Mouse (Mus musculus) embryonic fibroblast, embryonic 13.5 days (primary cell): ENCODE results near the gene Cmtm2a. TPM values are rescaled to one million over a fixed set of nuclear protein-coding genes. Genes with fewer than 3 reads are reported as not detected.
A peak's percentile ranks its signal among the peaks of the same experiment; 100 is the strongest.

Experiments
- H3K27ac ChIP-seq: 2 replicates; pipeline ENCODE4 v1.5.1; 2012; ENCODE audit warnings: low read length, control low read depth, inconsistent platforms; ENCODE audit not compliant: insufficient read depth
- H3K4me1 ChIP-seq: 2 replicates; pipeline ENCODE4 v1.6.1; 2011; ENCODE audit warnings: low read length; ENCODE audit not compliant: control insufficient read depth, insufficient read depth
- H3K4me3 ChIP-seq: 2 replicates; pipeline ENCODE4 v1.5.1; 2011; ENCODE audit warnings: mild to moderate bottlenecking, control low read depth, low read length; ENCODE audit not compliant: insufficient read depth
- CTCF ChIP-seq: IDR thresholded peaks from 2 replicates; pipeline ENCODE4 v1.5.1; 2011; ENCODE audit warnings: mild to moderate bottlenecking, control low read depth, low read length, moderate library complexity, borderline replicate concordance; ENCODE audit not compliant: insufficient read depth
- POLR2A ChIP-seq: IDR thresholded peaks from 2 replicates; pipeline ENCODE4 v1.6.1; 2011; ENCODE audit warnings: low read depth, mild to moderate bottlenecking, control low read depth, low read length, moderate library complexity
- polyA plus RNA-seq: library from polyadenylated mRNA; stranded (reverse); fragments of >200 nt; gene quantifications from 2 replicates; pipeline ENCODE4 v1.2.4, GENCODE M21; 2011; ENCODE audit warnings: low read depth; ENCODE audit not compliant: missing spikeins, insufficient read length

The Cmtm2a gene
- polyA plus RNA-seq, 1 experiment, result not detected

- TF ChIP-seq POLR2A (no peak), CTCF (no peak)
- Histone ChIP-seq H3K27ac (no peak overlapping the region), H3K4me3 (peak overlapping the region; percentile 81), H3K4me1 (no peaks in the 10 kb centered on the region)
These were observed 45.1 kb downstream of the Cmtm2a start for GRCm38 (mm10) chr8:104247908-104248275.

- Histone ChIP-seq H3K4me1 (no peaks in the 10 kb centered on the region), H3K4me3 (peak overlapping the region; percentile 81), H3K27ac (no peak overlapping the region)
- TF ChIP-seq CTCF (no peak), POLR2A (no peak)
These were observed 45.7 kb downstream of the Cmtm2a start for GRCm38 (mm10) chr8:104247054-104247907.

- TF ChIP-seq POLR2A, result no peak
- no peak for TF ChIP-seq CTCF
- H3K4me1 ChIP-seq, result no peaks in the 10 kb centered on the region
- H3K27ac ChIP-seq, result no peak overlapping the region
- H3K4me3 ChIP-seq, result no peak overlapping the region
These were observed 46.4 kb downstream of the Cmtm2a start for GRCm38 (mm10) chr8:104246621-104247020.

- TF ChIP-seq POLR2A (no peak), CTCF (no peak)
- H3K4me3 ChIP-seq, result no peak overlapping the region
- no peaks in the 10 kb centered on the region for H3K4me1 ChIP-seq
- no peak overlapping the region for H3K27ac ChIP-seq
These were observed 50.8 kb downstream of the Cmtm2a start for GRCm38 (mm10) chr8:104242038-104242644.

GRCm38 (mm10) chr8:104239418-104239861, 53.5 kb downstream of the Cmtm2a start:
- TF ChIP-seq POLR2A (no peak), CTCF (no peak)

GRCm38 (mm10) chr8:104234573-104234972, 58.4 kb downstream of the Cmtm2a start:
- Histone ChIP-seq H3K4me1 (no peaks in the 10 kb centered on the region), H3K4me3 (no peak overlapping the region), H3K27ac (no peak overlapping the region)
- peak; percentile 59; the same call in 1 of the 2 replicates for TF ChIP-seq CTCF
- TF ChIP-seq POLR2A, result no peak

More at GRCm38 (mm10) chr8:104239418-104239861, 53.5 kb downstream of the Cmtm2a start:
- no peak overlapping the region for H3K27ac ChIP-seq
- H3K4me3 ChIP-seq, result no peak overlapping the region
- H3K4me1 ChIP-seq, result no peaks in the 10 kb centered on the region

- H3K4me1 ChIP-seq, result no peaks in the 10 kb centered on the region
- TF ChIP-seq POLR2A (no peak), CTCF (no peak)
- H3K27ac ChIP-seq, result no peak overlapping the region
- no peak overlapping the region for H3K4me3 ChIP-seq
These were observed 60.1 kb downstream of the Cmtm2a start for GRCm38 (mm10) chr8:104232919-104233318.

GRCm38 (mm10) chr8:104232039-104232438, 60.9 kb downstream of the Cmtm2a start:
- TF ChIP-seq POLR2A, result no peak
- no peak for TF ChIP-seq CTCF
- H3K27ac ChIP-seq, result no peak overlapping the region
- H3K4me1 ChIP-seq, result no peaks in the 10 kb centered on the region
- H3K4me3 ChIP-seq, result no peak overlapping the region

Other genes with a start within 250 kb of the Cmtm2a start
- gene Cdh5, start 191.6 kb downstream of the Cmtm2a start, polyA plus RNA-seq, result not detected in 2 replicates
- 0.89 and 0.90 TPM in 2 replicates for gene Bean1, start 122.7 kb downstream of the Cmtm2a start, polyA plus RNA-seq
- gene Tk2, start 44.6 kb downstream of the Cmtm2a start, polyA plus RNA-seq, result 12.8 and 16.9 TPM in 2 replicates
- gene Cklf, start 42.3 kb downstream of the Cmtm2a start, polyA plus RNA-seq, result 26.7 and 27.6 TPM in 2 replicates
- gene Gm45711, start 16.9 kb upstream of the Cmtm2a start, polyA plus RNA-seq, result not detected in 2 replicates
- gene Cmtm1, start 17.0 kb upstream of the Cmtm2a start, polyA plus RNA-seq, result not detected in 2 replicates
- gene Gm11020, start 28.4 kb upstream of the Cmtm2a start, polyA plus RNA-seq, result not detected in 2 replicates
- gene Cmtm2b, start 29.0 kb upstream of the Cmtm2a start, polyA plus RNA-seq, result not detected in 2 replicates
- 133 and 134 TPM in 2 replicates for gene Cmtm3, start 46.2 kb upstream of the Cmtm2a start, polyA plus RNA-seq
- gene Cmtm4, start 102.6 kb upstream of the Cmtm2a start, polyA plus RNA-seq, result 28.2 and 29.1 TPM in 2 replicates
- 106 and 135 TPM in 2 replicates for gene Dync1li2, start 149.9 kb upstream of the Cmtm2a start, polyA plus RNA-seq
- gene Terb1, start 216.7 kb upstream of the Cmtm2a start, polyA plus RNA-seq, result 0.25 and 0.33 TPM in 2 replicates
- gene Nae1, start 241.5 kb upstream of the Cmtm2a start, polyA plus RNA-seq, result 69.9 and 85.6 TPM in 2 replicates
- gene Car7, start 241.5 kb upstream of the Cmtm2a start, polyA plus RNA-seq, result 0.58 and 0.84 TPM in 2 replicates